ENCODE assay signal across 16 mouse cellular contexts in genomic region chr15:37072202-37072862, GRCm38 (mm10).
"Had no signal": no experiment of that assay in that cellular context is flagged by ENCODE, and none has a peak within 500 bp of the region (broad histone marks: within the 10 kb centered on the region; RNA-seq: fewer than 3 reads in every experiment).

No protein-coding gene starts in this region.

- H3K4me1 ChIP-seq: liver, embryonic 13.5 days; lung, embryonic 15.5 days; megakaryocyte, embryonic 14.5 days; midbrain, embryonic 15.5 days; neural tube, embryonic 12.5 days; stomach, embryonic 15.5 days had no signal

- H3K9me3 ChIP-seq: limb, embryonic 12.5 days; liver, embryonic 13.5 days; lung, embryonic 15.5 days; megakaryocyte, embryonic 14.5 days; midbrain, embryonic 15.5 days; neural tube, embryonic 12.5 days; stomach, embryonic 15.5 days had no signal

- H3K4me2 ChIP-seq: limb, embryonic 12.5 days; liver, embryonic 13.5 days; lung, embryonic 15.5 days; midbrain, embryonic 11.5 days; midbrain, embryonic 15.5 days; neural tube, embryonic 12.5 days; stomach, embryonic 15.5 days had no signal

- H3K27ac ChIP-seq: limb, embryonic 12.5 days; liver, embryonic 13.5 days; lung, embryonic 15.5 days; macrophage; midbrain, embryonic 15.5 days; neural tube, embryonic 12.5 days; stomach, embryonic 15.5 days had no signal

- H3K4me3 ChIP-seq: limb, embryonic 12.5 days; liver, embryonic 13.5 days; lung, embryonic 15.5 days; megakaryocyte, embryonic 14.5 days; midbrain, embryonic 15.5 days; neural tube, embryonic 12.5 days; stomach, embryonic 15.5 days had no signal

- H3K36me3 ChIP-seq: limb, embryonic 12.5 days; liver, embryonic 13.5 days; lung, embryonic 15.5 days; midbrain, embryonic 15.5 days; neural tube, embryonic 12.5 days; stomach, embryonic 15.5 days had no signal

- H3K27me3 ChIP-seq: limb, embryonic 12.5 days; liver, embryonic 13.5 days; lung, embryonic 15.5 days; midbrain, embryonic 15.5 days; neural tube, embryonic 12.5 days; stomach, embryonic 15.5 days had no signal

- DNase-seq: kidney, postnatal 25 days; layer of hippocampus, adult 9-11 months; liver; liver, embryonic 13.5 days; liver, postnatal 0 days; lung, postnatal 14 days; right cerebral cortex, postnatal 14 days; thymus, postnatal 4 days had no signal

- ATAC-seq: liver, postnatal 0 days; midbrain, embryonic 15.5 days had no signal

- H3K9ac ChIP-seq: limb, embryonic 12.5 days; liver, embryonic 13.5 days; liver, postnatal 0 days; lung, embryonic 15.5 days; midbrain, embryonic 15.5 days; neural tube, embryonic 12.5 days; stomach, embryonic 15.5 days had no signal
